Mouse (Mus musculus): ENCODE results near the gene Vmn1r35.
"Not testable (repeated sequence)": the region's sequence is repeated elsewhere in the genome, so short reads cannot be mapped to it uniquely, and the experiment has no call there.

Vmn1r35 gene

DNA sequence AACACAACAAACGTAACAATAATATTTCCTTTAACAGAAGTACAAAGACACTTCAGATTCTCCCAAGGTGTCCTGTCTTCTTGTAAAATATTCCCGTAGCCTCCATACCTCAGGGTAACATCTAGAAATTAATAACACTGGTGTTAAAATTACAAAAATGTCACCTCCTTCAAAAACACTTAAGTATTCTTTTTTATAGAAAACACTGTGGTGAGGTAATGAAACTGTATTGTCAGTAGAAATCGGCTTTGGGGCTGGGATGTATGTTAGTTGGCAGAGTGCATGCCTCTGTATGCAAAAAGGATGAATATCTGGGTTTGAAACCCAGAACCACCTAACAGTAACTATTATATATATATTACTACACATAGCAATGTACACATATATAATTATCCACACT is at the start of gene Vmn1r35:
Vmn1r35 (minus strand) TSS at position 101 of the 400 bp plus-strand sequence.
- no peak for DNase-seq (ENCODE audit: low spot score in 2 of 2)

DNA sequence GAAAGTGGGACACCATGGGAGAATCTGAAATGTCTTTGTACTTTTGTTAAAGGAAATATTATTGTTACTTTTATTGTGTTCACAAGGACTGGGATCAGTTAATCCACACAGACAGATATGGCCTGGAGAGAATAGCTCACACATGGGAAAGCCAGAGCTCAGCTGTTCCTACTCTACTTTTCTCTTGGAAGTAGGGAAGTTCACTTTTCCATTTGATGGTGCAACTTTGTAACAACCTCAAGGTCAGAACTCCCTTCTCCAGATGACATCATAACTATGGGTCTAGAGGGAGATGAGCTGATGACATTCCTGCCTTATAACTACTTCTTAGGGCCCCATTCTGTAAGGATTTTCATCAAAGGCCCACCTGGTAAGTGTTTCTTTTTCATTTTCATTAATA is 43.4 kb upstream of the Vmn1r35 start, which contains the start of gene Vmn1r37:
Vmn1r37 (plus strand) TSS at position 301 of the 400 bp plus-strand sequence.
- DNase-seq (ENCODE audit: low spot score in 2 of 2): not testable (repeated sequence)

DNA sequence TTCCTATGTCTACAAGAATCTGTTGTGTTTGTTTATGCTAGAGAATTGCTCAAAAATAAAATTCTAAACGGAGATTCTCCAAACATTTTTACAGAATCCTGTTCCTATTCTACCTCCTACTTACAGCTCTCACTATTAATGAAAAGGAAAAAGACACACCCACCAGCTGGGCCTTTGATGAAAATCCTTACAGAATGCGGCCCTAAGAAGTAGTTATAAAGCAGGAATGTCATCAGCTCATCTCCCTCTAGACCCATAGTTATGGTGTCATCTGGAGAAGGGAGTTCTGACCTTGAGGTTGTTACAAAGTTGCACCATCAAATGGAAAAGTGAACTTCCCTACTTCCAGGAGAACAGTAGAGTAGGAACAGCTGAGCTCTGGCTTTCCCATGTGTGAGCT is 33.4 kb upstream of the Vmn1r35 start, which contains the start of gene Vmn1r36:
Vmn1r36 (minus strand) TSS at position 101 of the 400 bp plus-strand sequence.
- DNase-seq (ENCODE audit: low spot score in 2 of 2): not testable (repeated sequence)

DNA sequence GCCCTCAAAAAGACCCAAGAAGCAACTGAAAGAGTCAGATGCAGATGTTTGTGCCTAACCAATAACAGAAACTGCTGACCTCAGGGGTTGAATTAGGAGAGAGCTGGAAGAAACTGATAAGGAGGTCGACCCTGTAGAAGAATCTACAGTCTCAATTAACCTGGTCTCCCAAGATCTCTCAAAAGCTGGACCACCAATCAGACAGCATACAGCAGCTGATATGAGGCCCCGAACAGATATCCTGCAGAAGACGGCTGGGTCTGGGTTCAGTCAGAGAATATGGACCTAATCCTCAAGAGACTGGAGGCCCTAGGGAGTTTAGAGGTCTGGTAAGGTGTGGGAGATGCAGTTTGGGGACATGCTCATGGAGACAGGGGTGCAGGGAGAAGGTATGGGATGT is 28.1 kb upstream of the Vmn1r35 start:
- DNase-seq (ENCODE audit: low spot score in 2 of 2): no peak

DNA sequence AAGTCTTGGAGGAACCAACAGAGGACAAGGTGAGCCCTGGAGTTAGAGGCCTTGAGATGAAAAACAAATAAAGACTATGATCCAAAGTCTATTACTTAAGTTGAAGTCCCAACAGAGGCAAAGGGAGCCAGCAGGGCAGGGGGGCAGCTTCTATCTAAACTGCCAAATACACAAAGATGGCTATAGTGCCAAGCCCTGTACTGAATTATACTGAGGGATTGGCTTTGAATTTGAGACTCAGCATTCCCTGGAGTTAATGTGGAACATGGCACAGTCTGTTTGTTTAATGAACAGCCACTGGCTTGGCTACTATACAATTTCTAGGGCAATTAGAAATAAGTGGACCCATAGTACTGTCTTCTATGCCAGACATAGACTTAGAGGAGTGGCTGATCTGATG is 23.2 kb upstream of the Vmn1r35 start:
- DNase-seq (ENCODE audit: low spot score in 2 of 2): no peak

DNA sequence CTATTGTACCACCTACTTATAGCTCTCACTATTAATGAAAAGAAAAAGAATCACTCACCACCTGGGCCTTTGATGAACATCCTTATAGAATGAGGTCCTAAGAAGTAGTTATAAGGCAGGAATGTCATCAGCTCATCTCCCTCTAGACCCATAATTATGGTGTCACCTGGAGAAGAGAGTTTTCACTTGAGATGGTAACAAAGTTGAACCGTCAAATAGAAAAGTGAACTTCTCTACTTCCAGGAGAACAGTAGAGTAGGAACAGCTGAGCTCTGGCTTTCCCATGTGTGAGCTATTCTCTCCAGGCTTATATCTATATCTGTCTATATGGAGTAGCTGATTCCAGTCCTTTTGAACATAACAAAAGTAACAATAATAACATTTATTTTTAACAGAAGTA is 41.9 kb downstream of the Vmn1r35 start, which contains the start of gene Vmn1r34:
Vmn1r34 (minus strand) TSS at position 101 of the 400 bp plus-strand sequence.
- DNase-seq (ENCODE audit: low spot score in 2 of 2): no peak

Measured in spleen, postnatal 10 days (tissue).